Mouse (Mus musculus) gastrocnemius, postnatal 14 days (tissue): ENCODE measurements at regions not wholly inside any gene's neighbourhood (a gene's known extent, or its start where the extent isn't known, plus 50 kb on each side); places are given as distances from the start of the nearest gene placed in this dataset.
A peak's percentile ranks its signal among the peaks of the same experiment; 100 is the strongest.

Experiments
- DNase-seq: peaks from one replicate; pipeline ENCODE4 v3.0.0; 2021; ENCODE audit warnings: mixed read lengths
- intact Hi-C: fragments of 180-260 bp; cut with DNase I; formaldehyde crosslinking; loops from one replicate; pipeline ENCODE4 v1.15.1; 2025; ENCODE audit warnings: low total_unique reads

DNA sequence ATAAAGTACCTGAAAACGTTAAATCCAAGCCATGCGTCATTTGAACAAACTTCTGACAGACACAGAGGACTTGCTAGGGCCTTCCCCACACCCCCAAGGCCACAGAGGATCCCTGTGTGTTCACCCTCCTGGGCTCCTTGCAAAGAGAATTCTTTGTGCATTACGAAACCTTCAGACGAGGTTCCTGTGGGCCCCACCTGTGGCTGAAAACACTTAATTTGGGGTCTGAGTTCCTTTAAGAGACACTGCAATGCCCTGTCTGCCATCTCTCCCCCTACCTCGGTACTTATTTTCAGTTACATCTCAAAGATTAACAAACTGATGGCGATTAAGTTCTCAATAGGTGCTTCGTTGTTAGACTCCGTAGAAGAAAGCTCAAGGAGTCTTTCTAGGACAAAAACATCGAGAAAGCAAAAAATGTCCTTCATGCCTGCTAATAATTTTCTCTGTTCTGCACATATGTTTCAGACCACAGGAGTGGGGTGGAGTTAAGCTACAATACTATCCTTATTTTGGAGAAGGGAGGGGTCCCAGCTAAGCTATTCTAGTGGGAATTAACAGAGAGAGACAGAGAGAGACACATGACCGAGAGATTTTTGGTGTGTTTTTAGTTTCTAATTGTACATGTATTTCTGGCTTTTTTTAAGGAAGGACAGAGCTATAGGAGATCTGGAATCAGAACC lies 179.6 kb upstream of the Lrig3 start:
- DNase-seq: no peak
- intact Hi-C loops: loop anchor here (10.0 kb wide), 2 partner anchors 208 to 748 kb away; no protein-coding TSS in a partner anchor

GRCm38 (mm10) chr10:125786880-125787337 lies 179.1 kb upstream of the Lrig3 start:
- intact Hi-C loops: loop anchor here (10.0 kb wide), 2 partner anchors 208 to 748 kb away; no protein-coding TSS in a partner anchor
- DNase-seq: peak; percentile 22

- DNase-seq: no peak
- intact Hi-C loops: loop anchor here (10.0 kb wide), 2 partner anchors 207 to 747 kb away; no protein-coding TSS in a partner anchor
Measured at GRCm38 (mm10) chr10:125787441-125788060, 178.4 kb upstream of the Lrig3 start.

DNA sequence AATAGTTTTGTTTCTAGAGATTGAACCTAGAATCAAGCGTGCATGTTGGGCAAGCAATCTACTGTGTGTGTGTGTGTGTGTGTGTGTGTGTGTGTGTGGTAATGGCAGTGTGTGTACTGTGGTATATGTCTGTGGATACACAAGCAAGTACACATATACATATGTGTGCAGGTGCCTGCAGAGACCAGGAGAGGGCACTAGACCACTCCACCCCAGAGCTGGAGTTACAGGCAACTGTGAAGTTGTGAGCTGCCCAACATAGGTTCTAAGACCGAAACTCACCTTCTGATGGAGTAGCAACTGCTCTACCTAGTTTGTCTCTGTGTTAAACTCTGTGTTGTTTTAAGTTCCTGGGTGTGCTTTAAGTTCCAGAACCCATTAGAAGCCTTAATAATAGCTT lies 177.7 kb upstream of the Lrig3 start:
- DNase-seq: no peak
- intact Hi-C loops: loop anchor here (10.0 kb wide), 2 partner anchors 207 to 747 kb away; no protein-coding TSS in a partner anchor

DNA sequence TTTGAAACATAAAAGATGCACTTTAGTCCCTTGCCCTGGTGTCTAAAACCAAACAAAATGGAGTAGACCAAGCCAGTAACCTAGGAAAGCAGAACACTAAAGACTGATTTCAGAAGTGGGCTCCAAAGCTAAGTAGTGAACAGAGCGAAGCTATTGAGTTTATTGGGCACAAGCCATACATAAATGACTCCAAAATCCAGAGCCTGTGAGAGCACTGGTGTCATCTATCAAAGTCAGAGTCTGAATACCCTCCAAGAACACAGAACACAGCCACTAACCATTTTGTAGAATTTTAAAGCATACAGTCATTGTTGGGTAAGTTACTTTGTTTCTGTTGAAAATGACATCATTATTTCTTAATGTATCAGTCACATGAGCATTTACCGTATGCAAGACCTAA lies 175.0 kb upstream of the Lrig3 start:
- DNase-seq: no peak
- intact Hi-C loops: no loop called here

- DNase-seq: no peak
- intact Hi-C loops: no loop called here
Measured at GRCm38 (mm10) chr10:125794504-125794903, 171.5 kb upstream of the Lrig3 start.

- intact Hi-C loops: no loop called here
- no peak for DNase-seq
Measured at GRCm38 (mm10) chr10:125795323-125795722, 170.6 kb upstream of the Lrig3 start.

DNA sequence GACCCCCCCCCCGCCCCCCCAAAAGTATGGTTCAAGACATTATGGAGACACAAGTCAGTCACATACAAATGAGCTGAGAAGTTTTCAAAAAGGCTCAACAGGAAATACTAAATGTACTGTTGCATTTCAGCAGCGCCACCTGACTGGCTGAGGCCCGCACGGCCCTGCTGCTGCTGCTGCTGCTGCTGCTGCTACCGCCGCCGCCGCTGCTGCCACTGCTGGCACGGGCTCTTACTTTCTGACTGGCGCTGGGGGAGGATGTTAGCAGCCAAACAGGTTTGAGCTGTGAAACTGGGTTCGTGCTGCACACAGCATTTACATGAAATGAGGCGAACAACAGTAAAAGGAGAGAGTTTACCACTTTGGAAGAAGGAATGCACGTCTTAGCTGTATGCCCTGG lies 167.3 kb upstream of the Lrig3 start:
- no peak for DNase-seq
- intact Hi-C loops: no loop called here

GRCm38 (mm10) chr10:125800572-125801114 lies 165.3 kb upstream of the Lrig3 start:
- no peak for DNase-seq
- intact Hi-C loops: no loop called here

DNA sequence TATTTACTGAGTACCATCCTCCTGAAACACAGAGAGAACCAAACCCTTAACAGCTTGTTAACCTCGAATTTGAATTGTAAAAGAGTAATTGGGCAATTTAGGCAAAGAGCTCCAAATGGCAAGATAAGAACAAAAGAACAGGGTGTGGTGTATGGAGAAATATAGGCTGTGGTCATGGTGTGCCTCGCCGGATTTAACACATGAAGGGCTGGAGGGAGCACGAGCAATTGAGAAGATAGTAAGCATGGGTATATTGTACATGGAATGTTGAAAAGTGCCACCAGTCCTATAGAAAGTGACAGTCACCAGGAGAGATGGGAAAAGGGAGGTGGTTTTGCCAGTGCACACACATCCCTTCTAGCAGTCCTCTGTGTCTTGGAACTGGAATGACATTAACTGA lies 164.5 kb upstream of the Lrig3 start:
- DNase-seq: no peak
- intact Hi-C loops: no loop called here

- intact Hi-C loops: no loop called here
- no peak for DNase-seq
Measured at GRCm38 (mm10) chr10:125802923-125803583, 162.9 kb upstream of the Lrig3 start.

DNA sequence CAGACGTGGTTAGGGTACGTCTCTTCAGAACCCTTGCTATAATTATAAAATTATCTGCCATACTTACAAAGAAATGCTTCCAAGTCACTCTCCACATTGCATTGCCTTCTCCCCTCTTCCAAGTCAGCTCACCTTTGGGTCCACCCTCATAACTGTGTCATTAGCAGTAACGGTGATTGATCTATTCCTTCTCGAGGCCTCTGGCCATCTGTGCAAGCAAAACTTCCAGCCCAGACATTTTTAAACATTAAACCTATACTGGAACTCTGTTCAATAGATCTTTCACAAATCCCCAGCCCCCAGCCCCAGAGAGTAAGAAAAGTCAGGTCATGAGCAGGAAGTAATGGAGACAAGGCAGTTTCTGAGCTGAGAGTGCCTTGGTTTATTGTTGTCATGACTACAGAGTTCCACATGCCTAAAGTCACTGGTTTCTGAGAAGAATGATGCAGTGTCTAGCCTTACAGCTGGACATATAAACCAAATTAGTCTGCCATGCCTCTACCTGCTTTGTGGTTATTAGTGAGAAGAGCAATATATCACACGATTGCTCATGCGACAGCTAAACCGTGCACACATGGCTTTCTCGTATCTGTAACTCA lies 156.1 kb upstream of the Lrig3 start:
- no peak for DNase-seq
- intact Hi-C loops: no loop called here

DNA sequence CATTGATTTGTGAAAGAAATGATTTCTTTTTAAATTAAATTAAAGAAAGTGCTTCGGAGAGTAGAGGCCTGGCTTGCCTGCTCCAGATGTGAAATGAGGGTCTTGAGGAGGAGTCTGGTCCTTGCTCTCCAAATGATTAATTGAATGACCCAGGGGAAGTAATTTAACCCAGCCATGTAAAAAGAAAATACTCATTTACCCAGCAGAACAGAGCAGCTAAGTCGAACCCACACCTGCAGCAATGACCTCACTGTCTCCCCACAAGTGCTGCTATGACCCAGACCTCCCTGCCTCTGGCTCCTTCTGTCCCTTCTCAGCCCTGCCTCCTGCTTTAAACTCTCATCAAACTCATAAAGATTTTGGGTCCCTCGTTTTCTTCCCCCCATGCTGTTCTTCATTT lies 155.4 kb upstream of the Lrig3 start:
- no peak for DNase-seq
- intact Hi-C loops: no loop called here

- intact Hi-C loops: no loop called here
- no peak for DNase-seq
Measured at GRCm38 (mm10) chr10:125814191-125814887, 151.6 kb upstream of the Lrig3 start.

GRCm38 (mm10) chr10:125832134-125832533 lies 133.8 kb upstream of the Lrig3 start:
- no peak for DNase-seq

GRCm38 (mm10) chr10:125832764-125833163 lies 133.2 kb upstream of the Lrig3 start:
- DNase-seq: no peak
- intact Hi-C loops: no loop called here

More at GRCm38 (mm10) chr10:125832134-125832533, 133.8 kb upstream of the Lrig3 start:
- intact Hi-C loops: no loop called here

- DNase-seq: no peak
- intact Hi-C loops: no loop called here
Measured at GRCm38 (mm10) chr10:125833989-125834388, 132.0 kb upstream of the Lrig3 start.

- no peak for DNase-seq
- intact Hi-C loops: no loop called here
Measured at GRCm38 (mm10) chr10:125838982-125839381, 127.0 kb upstream of the Lrig3 start.

DNA sequence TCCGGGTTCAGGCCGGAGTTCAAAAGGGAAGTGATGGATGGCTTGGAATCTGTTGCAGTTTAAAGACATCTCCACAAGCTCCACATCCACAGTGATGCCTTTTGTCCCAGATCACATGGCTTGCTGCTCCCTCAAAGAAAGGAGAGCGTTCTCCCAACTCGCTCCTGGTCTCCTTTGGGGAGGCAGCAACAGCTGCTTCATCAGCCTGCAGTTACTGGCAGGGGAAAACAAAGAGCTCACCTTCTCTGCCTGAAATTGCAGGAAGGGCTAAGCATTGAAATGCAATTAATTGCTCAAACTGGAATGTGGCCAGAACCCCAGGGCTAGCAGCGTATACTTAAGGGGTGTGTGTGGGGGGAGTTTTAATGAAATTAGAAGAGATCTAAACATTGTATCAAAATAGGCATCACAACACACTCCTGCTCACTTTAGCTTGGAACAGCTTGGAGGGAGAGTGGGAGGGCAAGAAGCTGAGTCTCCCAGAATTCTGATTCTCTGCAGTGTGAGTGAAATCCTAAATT lies 126.3 kb upstream of the Lrig3 start:
- no peak for DNase-seq
- intact Hi-C loops: no loop called here
